Mouse (Mus musculus): ENCODE results near the gene Fam19a4.

DNA sequence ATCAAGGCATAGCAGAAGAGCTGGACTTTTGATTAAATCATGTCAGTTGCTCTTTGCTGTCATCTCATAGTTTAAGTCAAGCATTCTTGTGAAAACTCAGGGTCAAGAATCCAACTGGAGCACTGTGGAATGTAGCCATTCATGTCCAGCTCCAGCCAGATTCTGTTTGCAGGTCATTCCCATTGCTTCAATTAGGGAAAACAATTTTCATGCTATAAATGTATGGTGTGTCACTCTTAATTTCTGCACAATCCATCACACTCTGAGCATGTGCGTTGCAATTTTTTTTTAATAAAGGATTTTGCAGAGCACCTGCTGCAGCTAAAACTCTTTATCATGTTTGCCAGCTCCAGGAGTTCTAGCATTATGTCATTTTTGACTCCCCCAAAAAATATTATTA, 261.5 kb downstream of the Fam19a4 start:
- TF ChIP-seq POLR2A (IDR thresholded peaks at IDR 0.05; ENCODE audit: extremely low read depth, insufficient read depth, low read length) = no peak
- TF ChIP-seq CTCF (IDR thresholded peaks at IDR 0.05; ENCODE audit: low read depth, low read length) = no peak

All from liver, adult 2 months (tissue).